Mouse (Mus musculus): Measurements from ENCODE around the gene Cd300lg. TPM values are rescaled to one million over a fixed set of nuclear protein-coding genes. Genes with fewer than 3 reads are reported as not detected.

Cd300lg gene
- polyA plus RNA-seq, 1 experiment from 2014 or later: 0.50 TPM

DNA sequence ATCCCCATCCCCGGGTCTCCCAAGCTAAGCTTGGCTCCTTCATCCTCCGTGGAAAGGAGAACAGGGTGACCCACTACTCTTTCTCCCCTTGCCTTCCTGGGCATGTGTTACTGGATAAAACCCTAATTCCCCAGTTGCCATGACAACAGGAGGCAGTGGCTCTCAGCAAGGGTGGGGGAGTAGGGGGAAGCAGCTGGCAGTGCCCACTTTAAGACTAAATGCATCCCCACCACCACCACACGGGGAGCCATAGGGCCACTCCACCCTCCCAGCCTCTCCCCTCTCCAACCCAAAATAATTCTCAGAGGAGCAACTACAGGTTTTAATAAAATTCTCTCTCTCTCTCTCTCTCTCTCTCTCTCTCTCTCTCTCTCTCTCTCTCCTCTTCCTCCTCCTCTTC, 45.0 kb downstream of the Cd300lg start:
- no peaks in the 10 kb centered on the region for H3K36me3 ChIP-seq (ENCODE audit: inconsistent target)
- H3K4me3 ChIP-seq (ENCODE audit: inconsistent target): no peak overlapping the region
- 76% methylated on average over 2 of the region's 3 CpGs for WGBS (ENCODE audit: missing documents)
- no peak overlapping the region for H3K27ac ChIP-seq
- no peaks in the 10 kb centered on the region for H3K79me2 ChIP-seq (ENCODE audit: inconsistent target)

DNA sequence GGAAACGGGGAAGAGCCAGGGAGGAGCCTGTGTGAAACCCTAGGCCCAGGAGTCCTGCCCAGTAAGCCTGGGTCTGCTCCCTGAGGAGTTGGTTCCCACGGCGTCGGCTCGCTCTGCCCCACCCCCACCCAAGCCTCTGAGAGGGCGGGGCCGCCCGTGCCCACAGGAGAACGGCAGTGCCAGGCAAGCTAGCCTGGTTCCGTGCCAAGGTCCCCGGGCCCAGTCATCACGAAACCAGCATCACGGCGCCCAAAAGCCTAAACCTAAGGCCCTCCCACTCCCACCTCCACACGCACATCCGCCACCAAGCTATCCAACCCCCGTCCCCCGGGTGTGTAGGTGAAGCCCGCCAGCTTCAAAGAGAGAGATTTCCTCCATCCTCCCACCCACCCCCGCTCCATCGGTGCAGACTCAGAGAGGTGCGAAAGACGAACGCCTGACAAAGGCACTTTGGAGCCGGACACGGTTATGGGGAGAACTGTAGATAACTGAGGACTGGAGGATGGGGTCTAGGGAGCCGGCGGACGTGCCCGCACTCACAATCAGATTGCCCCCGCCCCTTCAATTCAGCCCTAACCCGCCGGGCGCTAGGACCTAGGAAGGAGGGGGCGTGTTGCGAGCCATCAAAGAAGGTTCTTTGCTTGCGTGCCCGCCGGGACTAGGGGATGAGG, 45.9 kb downstream of the Cd300lg start:
- no peak overlapping the region for H3K27ac ChIP-seq
- WGBS (ENCODE audit: missing documents): under 1% methylated on average over 35 of the region's 39 CpGs
- no peaks in the 10 kb centered on the region for H3K36me3 ChIP-seq (ENCODE audit: inconsistent target)
- no peaks in the 10 kb centered on the region for H3K79me2 ChIP-seq (ENCODE audit: inconsistent target)
- no peak overlapping the region for H3K4me3 ChIP-seq (ENCODE audit: inconsistent target)

DNA sequence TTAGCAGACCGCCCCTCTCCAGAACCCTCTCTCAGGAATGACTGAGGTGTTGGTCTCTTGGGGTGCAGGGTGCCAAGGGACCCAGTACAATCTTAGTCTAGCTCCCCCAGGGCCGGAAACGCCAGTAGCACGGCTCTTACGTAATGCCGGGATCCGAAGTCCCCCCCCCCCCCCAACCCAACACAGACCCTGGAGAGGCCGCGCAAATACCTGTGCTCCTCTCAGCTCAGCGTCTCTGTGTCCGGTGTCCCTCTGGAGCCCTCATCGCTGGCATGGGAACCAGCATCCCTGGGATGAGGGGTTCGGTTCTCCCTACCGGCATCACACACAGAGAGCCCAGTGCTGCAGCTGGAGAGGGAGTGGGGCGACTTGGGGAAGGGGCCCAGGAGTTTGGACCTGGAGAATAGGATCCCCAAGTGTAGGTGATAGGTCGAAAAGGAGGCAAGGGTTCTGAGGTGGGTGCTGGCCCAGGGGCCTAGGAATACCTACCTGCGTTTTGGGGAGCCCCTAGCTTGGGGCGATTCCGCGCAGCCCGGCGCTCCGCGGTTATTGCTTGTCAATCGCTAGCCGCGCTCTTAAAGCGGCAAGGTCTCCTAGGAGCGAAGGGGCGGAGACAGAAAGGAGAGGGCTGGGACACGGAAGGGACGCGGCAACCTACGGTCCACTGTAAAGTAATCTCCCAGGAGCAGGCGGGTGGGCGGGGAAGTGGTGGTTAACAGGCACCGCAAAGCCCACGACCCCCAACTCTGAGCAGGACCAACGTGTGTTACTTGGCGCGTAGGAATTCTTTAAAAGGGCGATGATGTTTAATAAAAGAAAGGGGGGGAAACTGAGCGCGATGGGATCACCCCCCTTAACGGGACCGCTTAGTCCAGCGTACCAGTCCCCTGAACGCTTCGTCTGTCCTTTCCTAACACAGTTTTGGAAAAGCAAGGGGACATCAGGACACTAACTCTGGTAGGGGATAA, 46.9 kb downstream of the Cd300lg start, which contains the start of gene Mpp2:
Mpp2 (minus strand) TSS at position 585 of the 968 bp plus-strand sequence.
- H3K27ac ChIP-seq: no peak within 1 kb of the TSS
- peak within 1 kb of the TSS; percentile 13; the same call in 1 of the 2 replicates for H3K4me3 ChIP-seq (ENCODE audit: inconsistent target)
- H3K36me3 ChIP-seq (ENCODE audit: inconsistent target): no peaks in the 10 kb centered on the region
- 2% methylated on average over 49 of the region's 49 CpGs for WGBS (ENCODE audit: missing documents)
- no peaks in the 10 kb centered on the region for H3K79me2 ChIP-seq (ENCODE audit: inconsistent target)

DNA sequence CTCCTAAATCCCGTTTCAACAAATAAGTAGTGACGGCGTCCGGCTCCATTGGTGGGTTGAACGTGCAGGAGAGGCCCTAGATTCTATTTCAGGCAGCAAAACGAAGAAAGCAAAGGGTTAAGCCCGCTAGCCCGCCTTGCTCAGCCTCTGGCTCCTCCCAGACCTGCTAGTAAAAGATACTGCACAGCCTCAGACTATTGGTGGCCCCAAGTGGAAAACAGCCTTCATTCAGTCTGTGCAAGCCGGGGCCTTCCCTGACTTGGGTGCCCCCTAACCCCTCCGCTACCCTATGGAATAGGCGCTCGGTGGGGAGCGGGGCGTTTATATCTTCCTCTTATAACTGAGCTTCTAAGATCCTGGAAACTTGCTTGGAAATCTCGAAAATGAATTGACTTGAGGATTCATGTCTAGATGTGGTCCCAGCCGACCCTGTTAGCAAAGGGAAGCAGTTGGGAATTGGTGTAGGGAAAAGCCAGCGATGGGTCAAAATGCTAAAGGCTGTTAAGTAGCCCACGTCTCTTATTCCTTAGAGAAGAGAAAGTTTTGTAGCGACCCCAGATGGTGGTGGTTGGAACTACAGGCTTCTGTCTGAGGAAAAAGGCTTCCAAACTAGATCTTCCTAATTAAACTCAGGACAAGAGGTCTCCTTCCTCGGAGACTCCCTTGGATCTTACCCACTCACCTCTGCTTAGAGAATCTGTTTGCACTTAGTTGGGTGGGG, 47.9 kb downstream of the Cd300lg start:
- Histone ChIP-seq H3K27ac (no peak overlapping the region), H3K36me3 (ENCODE audit: inconsistent target) (no peaks in the 10 kb centered on the region), H3K4me3 (ENCODE audit: inconsistent target) (no peak overlapping the region), H3K79me2 (ENCODE audit: inconsistent target) (no peaks in the 10 kb centered on the region)
- WGBS (ENCODE audit: missing documents): 4% methylated on average over 20 of the region's 20 CpGs

DNA sequence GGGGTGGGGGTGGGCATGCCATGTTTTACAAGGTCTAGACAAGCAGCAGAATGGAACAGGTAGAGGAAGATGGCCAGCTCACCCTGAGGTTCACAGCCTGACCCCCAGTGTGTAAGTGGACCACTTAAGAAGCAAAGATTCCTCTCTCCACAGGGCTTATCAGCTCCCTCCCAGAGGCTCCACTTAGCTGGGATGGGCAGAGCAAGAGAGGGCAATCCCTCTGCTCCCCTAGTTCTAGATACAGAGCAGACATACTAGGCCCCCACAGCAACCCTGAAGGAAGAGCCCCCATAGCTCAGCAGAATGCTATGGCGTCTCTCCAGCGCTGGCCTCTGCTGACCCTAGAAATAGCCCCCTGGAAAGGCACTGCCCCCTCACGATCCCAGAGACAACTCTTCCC, 54.4 kb downstream of the Cd300lg start:
- Histone ChIP-seq H3K27ac (no peak overlapping the region), H3K79me2 (ENCODE audit: inconsistent target) (no peaks in the 10 kb centered on the region), H3K36me3 (ENCODE audit: inconsistent target) (no peaks in the 10 kb centered on the region), H3K4me3 (ENCODE audit: inconsistent target) (no peak overlapping the region)
- 95% methylated on average over 3 of the region's 3 CpGs for WGBS (ENCODE audit: missing documents)

DNA sequence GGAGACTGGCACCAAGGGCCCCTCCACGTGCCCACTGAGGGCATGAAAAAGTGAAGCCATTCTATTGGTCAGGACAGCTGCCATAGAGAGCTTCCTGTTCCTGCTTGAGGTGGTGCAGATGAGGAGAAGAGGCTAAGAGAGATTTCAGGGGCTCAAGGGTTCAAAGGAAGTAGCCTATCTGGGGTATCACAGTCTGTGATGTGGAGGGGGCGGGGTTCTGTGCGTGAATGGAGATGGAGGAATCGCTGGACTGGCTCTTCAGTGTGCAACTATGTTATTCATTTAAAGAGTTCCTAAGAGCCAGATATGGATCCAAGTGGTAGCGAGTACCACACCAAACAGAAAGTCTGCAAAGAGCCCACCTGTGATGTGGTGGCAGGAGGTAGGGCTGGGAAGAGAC, 55.1 kb downstream of the Cd300lg start:
- Histone ChIP-seq H3K27ac (no peak overlapping the region), H3K79me2 (ENCODE audit: inconsistent target) (no peaks in the 10 kb centered on the region), H3K4me3 (ENCODE audit: inconsistent target) (no peak overlapping the region), H3K36me3 (ENCODE audit: inconsistent target) (no peaks in the 10 kb centered on the region)
- 55% methylated on average over 5 of the region's 5 CpGs for WGBS (ENCODE audit: missing documents)

DNA sequence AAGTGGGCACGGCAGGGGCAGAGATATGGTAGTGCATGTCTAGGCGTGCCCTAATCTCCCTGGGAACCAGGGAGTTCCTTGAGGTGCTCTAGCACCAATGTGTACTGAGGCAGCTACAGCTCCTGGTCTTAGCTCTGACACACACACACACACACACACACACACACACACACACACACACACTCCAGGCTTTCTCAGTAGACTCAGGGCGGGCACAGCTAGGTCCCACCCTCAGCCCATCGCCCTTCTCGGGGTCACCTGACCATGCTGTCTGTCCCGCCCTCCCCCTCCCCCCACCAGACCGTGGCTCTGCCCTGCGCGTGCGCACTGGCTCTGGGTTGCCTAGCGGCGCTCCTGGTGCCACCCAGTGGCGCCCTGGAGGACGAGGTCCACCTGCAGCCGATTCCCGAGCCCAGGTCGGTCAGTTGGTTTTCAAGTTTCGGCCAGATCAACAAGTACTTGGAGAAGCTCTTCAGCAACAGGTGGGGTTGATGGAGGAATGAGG, 55.6 kb downstream of the Cd300lg start:
- H3K79me2 ChIP-seq (ENCODE audit: inconsistent target): no peaks in the 10 kb centered on the region
- H3K27ac ChIP-seq: no peak overlapping the region
- H3K4me3 ChIP-seq (ENCODE audit: inconsistent target): no peak overlapping the region
- WGBS (ENCODE audit: missing documents): 3% methylated on average over 17 of the region's 18 CpGs
- H3K36me3 ChIP-seq (ENCODE audit: inconsistent target): no peaks in the 10 kb centered on the region

DNA sequence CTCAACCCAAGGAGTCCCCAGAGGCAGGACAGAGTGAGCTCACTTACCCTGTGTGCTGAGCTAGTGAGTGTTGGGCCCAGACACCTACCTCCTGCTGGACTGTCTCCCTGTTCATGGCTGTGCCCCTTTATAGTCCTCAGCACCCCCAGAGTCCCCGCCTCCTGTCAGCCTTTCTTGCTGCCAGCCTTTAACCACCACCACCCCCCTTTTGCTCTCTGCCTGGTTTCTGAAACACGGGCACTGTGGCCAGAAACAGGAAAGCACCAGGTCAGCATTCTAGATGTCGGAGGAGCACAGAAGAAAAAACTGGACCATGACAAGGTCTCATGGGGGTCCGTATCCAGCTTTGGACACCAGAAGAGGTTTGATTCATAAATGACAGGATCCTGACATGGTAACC, 59.9 kb downstream of the Cd300lg start, which contains the start of gene Ppy:
Ppy (minus strand) TSS at position 101 of the 400 bp plus-strand sequence.
- 65% methylated on average over 4 of the region's 4 CpGs for WGBS (ENCODE audit: missing documents)
- Histone ChIP-seq H3K4me3 (ENCODE audit: inconsistent target) (no peak within 1 kb of the TSS), H3K36me3 (ENCODE audit: inconsistent target) (no peaks in the 10 kb centered on the region), H3K79me2 (ENCODE audit: inconsistent target) (no peaks in the 10 kb centered on the region), H3K27ac (no peak within 1 kb of the TSS)

DNA sequence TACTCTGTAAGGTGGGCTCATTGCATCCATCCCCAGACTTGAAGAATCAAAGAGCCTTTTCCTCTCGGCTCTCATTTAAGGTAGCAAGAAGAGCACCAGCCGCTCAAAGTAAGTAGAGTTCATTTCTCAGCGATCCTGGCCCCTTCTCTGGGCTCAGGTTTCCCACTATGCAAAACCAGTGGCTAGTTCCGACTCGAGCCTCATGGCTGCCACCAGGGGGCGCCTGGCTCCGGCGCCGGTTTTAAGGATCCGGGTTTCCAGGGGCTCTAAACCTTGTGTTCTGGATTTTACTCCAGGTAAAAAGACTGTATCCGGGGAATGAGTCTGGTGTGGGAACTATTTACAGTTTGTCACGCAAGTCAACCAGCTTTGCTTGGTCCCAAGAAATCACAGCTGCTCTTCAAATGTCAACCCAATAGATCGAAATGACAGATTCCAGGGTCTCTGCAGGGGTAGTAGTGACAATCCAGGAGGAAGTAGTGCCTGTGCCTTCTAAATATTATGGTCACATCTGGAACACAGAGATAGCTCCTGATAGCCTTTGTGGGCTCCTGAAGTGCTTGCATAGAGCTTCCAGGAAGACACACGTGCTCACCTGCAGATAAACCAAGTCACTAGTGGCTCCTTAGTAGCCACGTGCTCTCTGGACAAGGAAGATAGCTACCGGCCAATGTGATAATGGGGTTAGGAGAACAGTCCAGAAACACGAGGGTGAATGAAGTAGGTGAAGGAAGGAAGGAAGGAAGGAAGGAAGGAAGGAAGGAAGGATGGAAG, 61.4 kb downstream of the Cd300lg start:
- Histone ChIP-seq H3K36me3 (ENCODE audit: inconsistent target) (no peaks in the 10 kb centered on the region), H3K27ac (no peak overlapping the region), H3K79me2 (ENCODE audit: inconsistent target) (no peaks in the 10 kb centered on the region), H3K4me3 (ENCODE audit: inconsistent target) (no peak overlapping the region)
- WGBS (ENCODE audit: missing documents): 13% methylated on average over 17 of the region's 17 CpGs

Other genes starting within 250 kb of the Cd300lg start
- not detected in 3 replicates for gene Meox1, start 147.1 kb upstream of the Cd300lg start, polyA plus RNA-seq (2018)
- gene Sost, start 74.5 kb upstream of the Cd300lg start, polyA plus RNA-seq (2018): not detected in 3 replicates
- not detected in 3 replicates for gene Cfap97d1, start 57.2 kb upstream of the Cd300lg start, polyA plus RNA-seq (2018)
- gene Dusp3, start 54.5 kb upstream of the Cd300lg start, polyA plus RNA-seq (2018): 119 to 143 TPM (median 138 TPM) in 3 replicates
- not detected in 3 replicates for gene Mpp3, start 13.0 kb upstream of the Cd300lg start, polyA plus RNA-seq (2018)
- gene Mpp2, start 47.0 kb downstream of the Cd300lg start, polyA plus RNA-seq (2018): not detected in 3 replicates
- gene Ppy, start 59.8 kb downstream of the Cd300lg start, polyA plus RNA-seq (2018): not detected in 3 replicates
- gene Pyy, start 66.3 kb downstream of the Cd300lg start, polyA plus RNA-seq (2018): not detected in 3 replicates
- not detected in 3 replicates for gene Nags, start 104.0 kb downstream of the Cd300lg start, polyA plus RNA-seq (2018)
- 4.6 to 11.0 TPM (median 10.6 TPM) in 3 replicates for gene Tmem101, start 114.9 kb downstream of the Cd300lg start, polyA plus RNA-seq (2018)
- gene Lsm12, start 143.8 kb downstream of the Cd300lg start, polyA plus RNA-seq (2018): 28.1 to 59.1 TPM (median 48.0 TPM) in 3 replicates
- 17.7 to 29.9 TPM (median 27.6 TPM) in 3 replicates for gene G6pc3, start 148.1 kb downstream of the Cd300lg start, polyA plus RNA-seq (2018)
- gene Hdac5, start 188.7 kb downstream of the Cd300lg start, polyA plus RNA-seq (2018): 31.9 to 58.0 TPM (median 47.9 TPM) in 3 replicates
- 0.22 to 4.2 TPM (median 1.5 TPM) in 3 replicates for gene BC030867, start 207.4 kb downstream of the Cd300lg start, polyA plus RNA-seq (2018)
- not detected in 3 replicates for gene Asb16, start 227.2 kb downstream of the Cd300lg start, polyA plus RNA-seq (2018)
- 30.1 to 47.5 TPM (median 30.9 TPM) in 3 replicates for gene Tmub2, start 243.4 kb downstream of the Cd300lg start, polyA plus RNA-seq (2018)